Mouse (Mus musculus) hindbrain, embryonic 13.5 days (tissue): ENCODE measurements around the gene Bola1. TPM values are rescaled to one million over a fixed set of nuclear protein-coding genes. Genes with fewer than 3 reads are reported as not detected.
"Not testable (repeated sequence)": the region's sequence is repeated elsewhere in the genome, so short reads cannot be mapped to it uniquely, and the experiment has no call there.

Source experiments
- ATAC-seq: fragments of 200-750 bp; cut with Nextera tagmentation; 2 replicates; pipeline ENCODE4 v1.8.0; 2017; ENCODE audit warnings: moderate TSS enrichment; ENCODE audit not compliant: low FRiP score
- H3K27ac ChIP-seq: fragments of 300-500 bp; sonication (generic); 2 replicates; pipeline ENCODE4 v1.5.1; 2015; ENCODE audit warnings: inconsistent platforms, mild to moderate bottlenecking, moderate library complexity
- H3K27me3 ChIP-seq: fragments of 300-500 bp; sonication (generic); 2 replicates; pipeline ENCODE4 v1.6.1; 2015; ENCODE audit warnings: mild to moderate bottlenecking, inconsistent platforms
- H3K36me3 ChIP-seq: fragments of 300-500 bp; sonication (generic); 2 replicates; pipeline ENCODE4 v1.6.1; 2015; ENCODE audit warnings: mild to moderate bottlenecking, inconsistent platforms
- H3K4me1 ChIP-seq: fragments of 300-500 bp; sonication (generic); replicated peaks from 2 replicates; pipeline ENCODE4 v1.6.1; 2015; ENCODE audit warnings: inconsistent platforms
- H3K4me2 ChIP-seq: fragments of 300-500 bp; sonication (generic); 2 replicates; pipeline ENCODE4 v1.6.1; 2015; ENCODE audit warnings: inconsistent platforms, mild to moderate bottlenecking, moderate library complexity
- H3K4me3 ChIP-seq: fragments of 300-500 bp; sonication (generic); 2 replicates; pipeline ENCODE4 v1.5.1; 2015; ENCODE audit warnings: mild to moderate bottlenecking, inconsistent platforms
- H3K9ac ChIP-seq: fragments of 300-500 bp; sonication (generic); 2 replicates; pipeline ENCODE4 v1.6.1; 2015; ENCODE audit warnings: mild to moderate bottlenecking, inconsistent platforms
- H3K9me3 ChIP-seq: fragments of 300-500 bp; sonication (generic); 2 replicates; pipeline ENCODE4 v1.6.1; 2016; ENCODE audit warnings: inconsistent platforms
- WGBS: fragments of 180-500 bp; shearing (Covaris S2); methylation state at CpG from one replicate; pipeline ENCODE4 v1.1.7; 2015; 5-methylcytosine and 5-hydroxymethylcytosine counted together
- polyA plus RNA-seq: library from polyadenylated mRNA; unstranded; fragments of >200 nt; fragmentation: Nextera tagmentation; extraction: Ambion mirVana; gene quantifications from 2 replicates; pipeline ENCODE4 v1.2.1, GENCODE M21; 2015

The Bola1 gene
- polyA plus RNA-seq, 1 experiment from 2014 or later, result 65.6 TPM

DNA sequence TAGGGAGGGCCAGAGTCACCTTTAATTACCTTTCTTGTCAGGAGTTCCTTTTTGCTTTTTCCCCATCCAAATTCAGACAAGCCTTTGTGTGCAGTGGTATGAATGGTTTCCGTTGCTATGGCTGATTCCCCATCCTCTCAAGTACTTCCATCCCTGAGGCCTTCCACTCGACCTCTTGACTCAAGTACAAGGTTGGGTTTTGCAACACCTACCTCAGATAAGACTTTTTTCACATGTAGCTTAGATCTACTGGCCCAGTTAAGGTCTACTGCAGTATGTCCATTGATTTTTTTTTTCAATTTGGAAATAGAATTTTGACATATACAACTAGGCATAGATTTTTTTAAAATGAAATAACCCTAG is 12.2 kb upstream of the Bola1 start:
- Histone ChIP-seq H3K27ac (no peak overlapping the region), H3K4me2 (no peak overlapping the region), H3K4me1 (peaks cover under 1% of the 10 kb centered on the region; the same call in 1 of the 2 replicates), H3K36me3 (no peaks in the 10 kb centered on the region), H3K4me3 (no peak overlapping the region), H3K27me3 (no peaks in the 10 kb centered on the region), H3K9ac (no peak overlapping the region), H3K9me3 (no peaks in the 10 kb centered on the region)
- 57% methylated on average over 2 of the region's 2 CpGs for WGBS
- no peak for ATAC-seq

DNA sequence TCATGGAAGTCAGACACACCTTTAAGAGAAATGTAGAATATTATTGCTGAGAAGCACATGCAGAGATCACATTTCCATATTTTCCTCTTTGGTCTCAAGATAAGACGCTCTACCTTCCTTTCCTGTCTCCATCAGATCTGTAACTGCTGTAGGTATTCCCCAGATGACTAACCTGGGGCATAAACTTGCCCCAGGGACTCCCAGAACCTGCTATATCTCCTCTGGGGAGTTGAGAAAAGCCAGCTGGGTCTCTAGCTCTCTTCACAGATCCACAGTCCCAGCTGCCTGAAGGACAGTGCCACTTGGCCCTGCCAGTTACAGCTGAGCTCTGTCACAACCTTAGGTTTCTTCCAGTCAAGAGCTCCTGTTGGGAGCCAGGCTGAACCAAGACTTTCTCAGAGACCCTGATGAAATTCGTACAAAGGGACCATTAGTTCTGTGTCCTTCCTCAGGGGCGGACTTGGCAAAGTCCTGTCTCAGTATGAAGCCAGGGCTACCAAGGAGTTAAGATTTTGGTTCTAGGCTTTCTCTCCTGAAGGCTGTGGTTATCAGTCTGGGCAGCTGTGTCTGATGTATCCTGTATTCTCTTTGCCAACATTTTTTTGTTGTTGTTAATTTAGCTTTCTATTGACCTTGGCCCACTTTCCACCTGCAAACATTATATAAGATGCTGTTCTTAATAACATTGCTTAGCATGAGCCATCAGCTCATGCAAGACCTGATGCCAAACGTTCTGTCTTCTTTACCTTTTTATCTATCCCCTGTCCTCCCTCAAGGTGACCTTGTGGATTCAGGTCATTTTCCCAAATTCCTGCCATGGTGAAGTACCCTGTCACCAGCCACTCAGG is 11.6 kb upstream of the Bola1 start:
- Histone ChIP-seq H3K9ac (no peak overlapping the region), H3K27ac (no peak overlapping the region), H3K4me3 (no peak overlapping the region), H3K4me1 (no peaks in the 10 kb centered on the region), H3K27me3 (no peaks in the 10 kb centered on the region), H3K36me3 (no peaks in the 10 kb centered on the region), H3K4me2 (no peak overlapping the region), H3K9me3 (no peaks in the 10 kb centered on the region)
- no peak for ATAC-seq
- 78% methylated on average over 4 of the region's 4 CpGs for whole genome bisulfite sequencing

DNA sequence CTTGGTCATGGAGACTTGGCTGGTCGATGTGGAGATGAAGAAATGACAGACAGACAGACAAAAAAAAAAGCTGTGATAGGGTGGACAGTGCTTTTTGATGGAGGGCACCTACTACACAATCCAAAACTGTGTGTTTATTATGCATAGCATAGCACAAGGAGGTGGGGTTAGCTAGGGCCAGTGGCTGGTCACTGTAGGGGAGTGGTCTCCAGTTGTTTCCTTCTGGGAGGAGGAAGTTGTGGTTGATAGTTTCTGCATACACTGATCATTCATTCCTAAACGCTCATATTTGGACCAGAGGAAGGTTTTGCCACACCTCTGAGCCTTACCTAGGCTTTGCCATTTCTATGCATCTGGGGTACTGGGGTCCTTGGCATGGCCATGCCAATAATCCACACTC is 10.9 kb upstream of the Bola1 start:
- WGBS, result 89% methylated on average over 2 of the region's 2 CpGs
- Histone ChIP-seq H3K27ac (no peak overlapping the region), H3K4me3 (no peak overlapping the region), H3K4me2 (no peak overlapping the region), H3K36me3 (no peaks in the 10 kb centered on the region), H3K27me3 (no peaks in the 10 kb centered on the region), H3K4me1 (0 out of 2 replicates have a peak, but pooled peaks cover 2% of the 10 kb centered on the region), H3K9ac (no peak overlapping the region), H3K9me3 (no peaks in the 10 kb centered on the region)
- ATAC-seq, result no peak

DNA sequence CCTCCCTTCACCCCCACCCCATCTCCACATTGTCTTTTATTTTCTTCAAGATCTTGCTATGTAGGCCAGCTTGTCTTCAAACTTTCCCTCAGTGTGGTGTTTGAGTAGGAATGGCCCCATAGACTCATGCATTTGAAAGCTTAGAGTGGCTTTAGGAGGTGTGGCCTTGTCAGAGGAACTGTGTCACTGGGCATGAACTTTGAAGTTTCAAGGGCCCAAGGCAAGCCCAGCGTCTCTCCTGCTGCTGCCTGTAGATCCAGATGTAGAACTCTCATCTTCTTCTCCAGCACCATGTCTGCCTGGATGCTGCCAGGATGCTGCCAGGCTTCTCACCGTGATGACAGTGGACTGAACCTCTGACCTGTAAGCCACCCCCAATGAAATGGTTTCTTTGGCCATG is 9.3 kb upstream of the Bola1 start:
- H3K4me3 ChIP-seq, result no peak overlapping the region
- H3K27ac ChIP-seq, result no peak overlapping the region
- H3K4me2 ChIP-seq, result no peak overlapping the region
- H3K36me3 ChIP-seq, result no peaks in the 10 kb centered on the region
- H3K4me1 ChIP-seq, result peaks cover 9% of the 10 kb centered on the region; the same call in 1 of the 2 replicates
- H3K27me3 ChIP-seq, result no peaks in the 10 kb centered on the region
- no peaks in the 10 kb centered on the region for H3K9me3 ChIP-seq
- WGBS, result 75% methylated on average over 2 of the region's 2 CpGs
- no peak for ATAC-seq
- H3K9ac ChIP-seq, result no peak overlapping the region

DNA sequence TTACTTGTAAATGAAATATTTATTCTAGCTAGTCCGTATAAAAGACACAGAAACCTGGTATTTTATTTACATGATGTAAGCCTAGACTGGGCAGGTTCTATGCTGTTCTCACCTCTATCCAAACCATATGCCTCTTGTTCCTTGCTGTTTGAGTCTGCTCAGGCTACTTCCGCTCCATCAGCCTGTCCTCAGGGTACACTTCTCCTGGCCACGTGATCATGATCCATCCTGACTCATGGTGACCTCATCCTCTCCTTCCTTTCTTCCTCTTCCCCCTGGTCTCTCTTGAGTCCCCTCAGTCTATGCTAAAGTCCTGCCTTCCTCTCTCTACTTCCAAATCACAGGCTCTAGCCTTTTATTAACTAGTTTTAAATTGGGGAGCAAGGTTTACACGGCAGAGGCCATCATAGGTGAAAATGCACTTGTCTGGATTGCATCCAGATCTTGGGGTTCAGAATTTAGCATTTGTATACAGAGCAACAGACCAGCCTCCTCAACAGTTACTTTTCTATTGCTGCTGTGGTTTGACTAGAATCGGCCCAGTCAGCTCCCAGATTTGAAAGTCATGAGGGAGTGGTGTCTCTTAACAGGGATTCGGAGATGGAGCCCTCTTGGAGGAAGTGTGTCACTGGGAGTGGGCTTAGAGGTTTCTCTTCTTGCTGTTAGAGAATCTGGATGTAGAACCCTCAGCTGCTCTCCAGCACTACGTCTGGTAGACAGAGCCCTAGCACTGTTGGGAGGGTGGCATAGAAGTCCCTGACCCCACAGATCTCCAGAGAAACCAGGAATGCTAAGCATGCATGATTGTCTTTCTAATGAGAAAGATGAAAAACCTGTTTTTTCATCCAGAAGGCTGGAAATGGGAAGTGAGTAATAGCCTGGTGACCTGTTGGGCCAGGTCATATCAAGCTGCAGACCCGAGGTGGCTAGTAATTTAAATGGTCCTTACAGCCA is 7.5 kb upstream of the Bola1 start:
- Histone ChIP-seq H3K4me3 (no peak overlapping the region), H3K9ac (peak overlapping the region; percentile 31; the same call in 1 of the 2 replicates), H3K4me1 (peaks cover 26% of the 10 kb centered on the region), H3K4me2 (no peak overlapping the region), H3K27ac (no peak overlapping the region), H3K36me3 (no peaks in the 10 kb centered on the region), H3K27me3 (no peaks in the 10 kb centered on the region), H3K9me3 (no peaks in the 10 kb centered on the region)
- WGBS, result 74% methylated on average over 8 of the region's 8 CpGs
- no peak for ATAC-seq

DNA sequence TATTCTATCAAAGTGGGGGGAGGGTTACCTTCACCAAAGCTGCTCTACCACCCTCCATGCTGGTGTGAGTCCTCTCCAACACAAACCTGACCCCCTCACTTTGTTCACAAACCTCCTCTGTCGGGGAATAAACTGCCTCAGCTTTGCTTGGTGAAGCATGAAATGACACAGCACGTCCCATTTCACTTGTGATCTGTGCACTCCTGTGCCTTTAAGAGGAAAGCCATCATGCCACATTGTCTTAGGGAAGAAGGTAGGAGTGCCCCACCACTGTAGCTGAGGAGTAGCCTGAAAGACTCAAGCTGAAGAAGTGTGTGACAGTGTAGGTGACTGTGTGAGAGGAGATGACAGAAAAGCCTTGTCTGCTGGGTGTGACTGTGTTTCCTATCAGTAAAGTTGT is 5.9 kb upstream of the Bola1 start:
- Histone ChIP-seq H3K4me1 (peaks cover 36% of the 10 kb centered on the region), H3K4me2 (no peak overlapping the region), H3K36me3 (no peaks in the 10 kb centered on the region), H3K27ac (no peak overlapping the region), H3K4me3 (no peak overlapping the region), H3K9me3 (no peaks in the 10 kb centered on the region), H3K27me3 (no peaks in the 10 kb centered on the region), H3K9ac (peak overlapping the region; percentile 2; the same call in 1 of the 2 replicates)
- ATAC-seq, result no peak
- WGBS, result 19% methylated on average over 2 of the region's 2 CpGs

DNA sequence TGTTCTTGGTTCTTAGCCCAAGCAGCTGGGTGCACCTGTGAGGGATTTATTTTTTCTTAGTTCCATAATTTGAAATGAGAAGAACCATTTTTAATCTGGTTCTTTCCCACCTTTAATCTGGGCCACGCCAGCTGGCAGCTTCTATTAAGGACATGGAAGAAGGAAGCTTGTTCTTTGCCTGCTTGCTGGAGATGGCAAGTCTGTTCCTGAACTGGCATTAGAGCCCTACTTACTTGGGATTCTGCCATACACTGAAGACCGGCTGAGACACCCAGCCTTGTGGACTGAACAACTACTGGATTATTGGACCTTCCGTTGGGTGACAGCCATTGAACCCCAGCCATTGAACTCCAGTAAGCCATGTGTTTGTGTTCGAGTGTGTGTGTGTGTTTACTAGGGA is 3.3 kb upstream of the Bola1 start:
- Histone ChIP-seq H3K27me3 (no peaks in the 10 kb centered on the region), H3K4me2 (peak overlapping the region; percentile 86; the same call in 1 of the 2 replicates), H3K9me3 (no peaks in the 10 kb centered on the region), H3K36me3 (no peaks in the 10 kb centered on the region), H3K27ac (no peak overlapping the region), H3K4me1 (peaks cover 45% of the 10 kb centered on the region), H3K9ac (no peak overlapping the region), H3K4me3 (no peak overlapping the region)
- ATAC-seq, result no peak
- 95% methylated on average over 4 of the region's 4 CpGs for WGBS

DNA sequence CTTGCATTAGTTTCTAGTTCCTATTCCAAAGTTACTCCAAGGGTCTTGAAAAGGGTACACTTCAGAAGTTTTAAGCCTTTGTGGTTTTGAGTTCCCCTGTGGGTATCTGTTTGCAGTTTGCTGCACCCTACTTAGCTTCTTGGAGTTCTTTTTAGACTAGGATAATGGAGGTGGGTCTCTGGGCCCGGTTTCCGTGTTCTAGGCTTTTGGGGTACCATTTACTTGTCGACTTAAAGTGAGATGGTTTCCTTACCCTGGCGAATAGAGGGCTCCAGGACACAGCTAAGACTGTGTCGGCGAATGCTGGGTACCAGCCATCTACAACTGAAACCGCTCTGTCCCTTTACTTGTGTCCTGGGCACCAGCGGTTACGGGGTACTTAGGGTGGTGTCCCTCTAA is 2.1 kb upstream of the Bola1 start:
- Histone ChIP-seq H3K4me1 (peaks cover 45% of the 10 kb centered on the region), H3K4me3 (peak overlapping the region; percentile 57), H3K27ac (peak overlapping the region; percentile 98), H3K27me3 (no peaks in the 10 kb centered on the region), H3K9me3 (no peaks in the 10 kb centered on the region), H3K36me3 (no peaks in the 10 kb centered on the region), H3K4me2 (peak overlapping the region; percentile 86), H3K9ac (peak overlapping the region; percentile 82)
- no peak for ATAC-seq
- WGBS, result 18% methylated on average over 9 of the region's 9 CpGs

DNA sequence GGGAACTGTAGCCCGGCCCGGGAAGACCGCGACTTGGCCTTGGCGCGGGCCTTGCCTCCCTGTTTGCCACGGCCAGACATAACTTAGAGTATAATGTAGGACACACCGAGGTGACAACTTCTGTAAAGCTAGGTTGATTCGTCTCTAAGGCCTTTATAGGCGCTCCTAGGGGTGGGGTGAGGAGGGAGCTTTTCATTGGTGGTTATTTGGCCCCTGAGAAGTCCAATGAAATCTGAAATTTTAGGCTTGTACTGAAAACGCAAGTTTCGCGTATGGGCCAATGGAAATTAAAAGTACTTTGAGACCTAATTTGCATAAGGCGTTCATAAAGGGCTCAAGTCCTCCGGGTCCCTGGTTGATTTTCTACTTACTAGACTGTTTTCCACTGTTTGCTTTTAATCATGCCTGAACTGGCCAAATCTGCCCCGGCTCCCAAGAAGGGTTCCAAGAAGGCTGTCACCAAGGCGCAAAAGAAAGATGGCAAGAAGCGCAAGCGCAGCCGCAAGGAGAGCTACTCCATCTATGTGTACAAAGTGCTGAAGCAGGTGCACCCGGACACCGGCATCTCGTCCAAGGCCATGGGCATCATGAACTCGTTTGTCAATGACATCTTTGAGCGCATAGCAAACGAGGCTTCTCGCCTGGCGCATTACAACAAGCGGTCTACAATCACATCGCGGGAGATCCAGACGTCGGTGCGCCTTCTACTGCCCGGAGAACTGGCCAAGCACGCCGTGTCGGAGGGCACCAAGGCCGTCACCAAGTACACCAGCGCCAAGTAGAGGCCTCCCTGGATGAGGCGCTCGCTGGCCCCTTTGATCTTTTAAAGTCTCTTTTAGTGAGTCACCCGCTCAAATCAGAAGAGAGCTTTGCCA is 1.5 kb upstream of the Bola1 start, which contains the start of the genes Hist2h2ac and Hist2h2be:
Gene Hist2h2ac (minus strand): TSS at position 116 of the 875 bp plus-strand sequence.
Gene Hist2h2be (plus strand): TSS at position 355 of the 875 bp plus-strand sequence.
- no peaks in the 10 kb centered on the region for H3K36me3 ChIP-seq
- under 1% methylated on average over 43 of the region's 43 CpGs for WGBS

DNA sequence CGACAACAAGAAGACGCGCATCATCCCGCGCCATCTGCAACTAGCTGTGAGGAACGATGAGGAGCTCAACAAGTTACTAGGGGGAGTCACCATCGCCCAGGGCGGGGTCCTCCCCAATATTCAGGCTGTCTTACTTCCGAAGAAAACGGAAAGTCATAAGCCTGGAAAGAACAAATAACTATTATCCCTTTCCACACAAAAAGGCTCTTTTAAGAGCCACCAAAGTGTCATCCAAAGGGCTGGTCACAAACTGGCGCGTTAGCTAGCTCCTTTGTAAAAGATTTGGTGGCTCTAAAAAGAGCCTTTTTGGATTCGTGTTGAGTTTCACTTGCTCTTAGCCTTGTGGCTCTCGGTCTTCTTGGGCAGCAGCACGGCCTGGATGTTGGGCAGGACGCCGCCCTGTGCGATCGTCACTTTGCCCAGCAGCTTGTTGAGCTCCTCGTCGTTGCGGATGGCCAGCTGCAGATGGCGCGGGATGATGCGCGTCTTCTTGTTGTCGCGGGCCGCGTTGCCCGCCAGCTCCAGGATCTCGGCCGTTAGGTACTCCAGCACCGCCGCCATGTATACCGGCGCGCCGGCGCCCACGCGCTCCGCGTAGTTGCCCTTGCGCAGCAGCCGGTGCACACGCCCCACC is 739 bp upstream of the Bola1 start:
- peak; percentile 6; the same call in 1 of the 2 replicates for ATAC-seq
- not testable (repeated sequence) for H3K27me3 ChIP-seq, H3K9me3 ChIP-seq, H3K36me3 ChIP-seq
- H3K4me2 ChIP-seq, result peak overlapping the region; percentile 86
- under 1% methylated on average over 43 of the region's 47 CpGs for WGBS
- peaks cover 41% of the 10 kb centered on the region for H3K4me1 ChIP-seq
- H3K9ac ChIP-seq, result peak overlapping the region; percentile 82
- peak overlapping the region; percentile 98 for H3K27ac ChIP-seq
- peak overlapping the region; percentile 57 for H3K4me3 ChIP-seq

More for the DNA sequence above, 1.5 kb upstream of the Bola1 start, which contains the start of the genes Hist2h2ac and Hist2h2be:
- Histone ChIP-seq H3K4me2 (peak within 1 kb of the TSS; percentile 86), H3K4me3 (peak within 1 kb of the TSS; percentile 57), H3K27ac (peak within 1 kb of the TSS; percentile 98), H3K4me1 (peaks cover 45% of the 10 kb centered on the region), H3K9me3 (no peaks in the 10 kb centered on the region), H3K9ac (peak within 1 kb of the TSS; percentile 82), H3K27me3 (0 out of 2 replicates have a peak, but pooled peaks cover 3% of the 10 kb centered on the region)
- ATAC-seq, result peak; percentile 79

DNA sequence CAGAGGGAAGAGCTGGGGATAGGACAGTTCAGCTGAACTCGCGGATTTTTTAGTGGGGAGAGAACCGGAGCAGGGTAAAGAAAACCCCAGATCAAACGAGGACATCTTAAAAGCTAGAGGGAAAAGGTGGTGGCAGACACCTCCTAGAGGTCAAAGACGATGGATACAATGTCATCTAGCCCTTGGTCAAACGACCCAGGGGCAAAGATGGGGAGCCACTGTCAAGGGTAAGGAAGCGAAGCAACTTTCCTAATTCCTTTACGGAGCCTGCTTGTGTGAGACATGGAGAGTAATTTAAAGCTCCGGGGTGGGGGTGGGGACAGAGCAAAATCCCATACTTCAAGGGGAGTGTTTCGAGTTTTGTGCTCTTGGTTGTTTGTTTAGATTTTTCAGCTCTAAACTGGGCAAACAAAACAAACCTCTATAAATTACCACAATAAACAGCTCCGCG is 293 bp downstream of the Bola1 start:
- Histone ChIP-seq H3K4me3 (peak overlapping the region; percentile 57), H3K27ac (peak overlapping the region; percentile 98), H3K4me1 (peaks cover 40% of the 10 kb centered on the region), H3K9ac (peak overlapping the region; percentile 82), H3K4me2 (peak overlapping the region; percentile 86), H3K9me3 (no peaks in the 10 kb centered on the region), H3K27me3 (0 out of 2 replicates have a peak, but pooled peaks cover 7% of the 10 kb centered on the region), H3K36me3 (no peaks in the 10 kb centered on the region)
- peak; percentile 53 for ATAC-seq
- WGBS, result 1% methylated on average over 12 of the region's 12 CpGs
